Mouse (Mus musculus) MEL (cell line): Measurements from ENCODE around the gene Ptpn12.

Source experiments
- CTCF ChIP-seq, 3 experiments: IDR thresholded peaks in 2 of 3; conservative IDR thresholded peaks in 1 of 3; 2 replicates each; pipeline ENCODE4 v1.5.1; 2011 to 2012; ENCODE audit warnings: low read length in 3 of 3, low read depth in 2 of 3, mild to moderate bottlenecking in 2 of 3, improper control_type of control experiment in 1 of 3, inconsistent platforms in 1 of 3, mixed read lengths in 1 of 3, moderate library complexity in 1 of 3; ENCODE audit not compliant: control insufficient read depth in 1 of 3, insufficient read depth in 1 of 3, poor library complexity in 1 of 3, severe bottlenecking in 1 of 3
- MAX ChIP-seq: IDR thresholded peaks from 2 replicates; pipeline ENCODE4 v1.6.1; 2011; ENCODE audit warnings: low read length, improper control_type of control experiment
- POLR2A ChIP-seq, 2 experiments: IDR thresholded peaks; 2 replicates each; pipeline ENCODE4 v1.6.1; 2011 to 2012; ENCODE audit warnings: low read length in 2 of 2, mild to moderate bottlenecking in 2 of 2, control low read depth in 1 of 2, improper control_type of control experiment in 1 of 2, low read depth in 1 of 2, moderate library complexity in 1 of 2; ENCODE audit not compliant: control insufficient read depth in 1 of 2, insufficient read depth in 1 of 2, poor library complexity in 1 of 2

DNA sequence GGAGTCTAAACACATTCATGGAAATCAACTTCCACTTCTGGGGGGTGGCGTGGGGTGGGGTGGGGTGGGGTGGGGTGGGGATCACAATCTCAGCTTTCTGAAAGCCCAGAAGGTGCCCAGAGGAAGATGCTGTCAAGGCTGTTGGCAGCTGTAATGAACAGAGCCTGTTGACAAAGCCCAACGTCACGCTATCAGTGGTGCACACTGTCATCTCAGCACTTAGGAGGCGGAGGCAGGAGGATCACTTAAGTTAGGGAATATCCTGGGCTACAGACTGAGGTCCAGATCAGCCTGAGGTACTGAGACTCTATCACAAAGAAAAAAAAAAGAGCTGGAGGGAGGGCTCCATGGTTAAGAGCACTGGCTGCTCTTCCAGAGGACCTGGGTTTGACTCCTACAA, 81.0 kb downstream of the Ptpn12 start:
- no peak for TF ChIP-seq POLR2A (IDR thresholded peaks at IDR 0.05; ENCODE audit: control insufficient read depth in 1 of 2, insufficient read depth in 1 of 2, low read depth in 1 of 2, low read length in 2 of 2, poor library complexity in 1 of 2)
- TF ChIP-seq CTCF (IDR thresholded peaks at IDR 0.05 in 2 of 3, conservative IDR thresholded peaks at IDR 0.05 in 1 of 3; ENCODE audit: control insufficient read depth in 1 of 3, insufficient read depth in 1 of 3, low read depth in 2 of 3, low read length in 3 of 3, poor library complexity in 1 of 3, severe bottlenecking in 1 of 3), result no peak
- TF ChIP-seq MAX, result no peak
